19 mouse cellular contexts compared by ENCODE assay signal in the genomic region with DNA sequence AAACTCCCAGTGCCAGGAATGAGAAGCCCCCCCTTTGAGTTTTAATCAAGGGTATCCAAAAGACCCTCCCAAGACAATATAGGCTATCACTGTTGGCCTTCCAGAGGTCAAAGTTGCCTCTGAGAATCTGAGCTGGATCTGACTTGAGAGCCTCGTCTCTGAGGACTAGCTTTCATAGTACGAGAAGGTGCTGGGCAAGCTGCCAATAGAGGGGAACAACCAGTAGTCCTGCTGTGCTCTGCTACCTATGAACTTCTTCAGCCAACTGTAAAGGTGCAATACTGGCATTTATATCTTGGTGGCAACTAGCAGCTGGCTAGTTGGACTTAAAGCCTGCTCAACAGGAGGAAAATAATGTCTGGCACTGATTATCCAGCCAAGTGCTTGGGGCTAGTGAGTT.
DNase-seq lines count a peak whose midpoint lies in the region; ATAC-seq and TF ChIP-seq lines count a peak whose summit lies in the region.
"Had no signal": no experiment of that assay in that cellular context is flagged by ENCODE, and none has a peak within 500 bp of the region (broad histone marks: within the 10 kb centered on the region; RNA-seq: fewer than 3 reads in every experiment).

No protein-coding gene starts in this region.

- no peak for TF ChIP-seq CTCF in hindbrain, postnatal 0 days (IDR thresholded peaks at IDR 0.05; ENCODE audit: low read depth)
- no peak for TF ChIP-seq CTCF in midbrain, postnatal 0 days (IDR thresholded peaks at IDR 0.05)

- H3K27me3 ChIP-seq in hindbrain, postnatal 0 days (ENCODE audit: insufficient read depth, low read length) = no peaks in the 10 kb centered on the region
- H3K27me3 ChIP-seq in hindbrain, embryonic 12.5 days = no peaks in the 10 kb centered on the region
- no peaks in the 10 kb centered on the region for H3K27me3 ChIP-seq in midbrain, postnatal 0 days (ENCODE audit: insufficient read depth, low read length)
- no peaks in the 10 kb centered on the region for H3K27me3 ChIP-seq in midbrain, embryonic 16.5 days (ENCODE audit: control insufficient read depth, insufficient read depth, low read depth, low read length)
- H3K27me3 ChIP-seq: forebrain, embryonic 15.5 days; heart, embryonic 15.5 days; liver, embryonic 13.5 days; neural tube, embryonic 15.5 days had no signal

- no peak overlapping the region for H3K27ac ChIP-seq in hindbrain, postnatal 0 days
- H3K27ac ChIP-seq in hindbrain, embryonic 12.5 days = no peak overlapping the region
- no peak overlapping the region for H3K27ac ChIP-seq in midbrain, postnatal 0 days (ENCODE audit: low read depth, low read length)
- no peak overlapping the region for H3K27ac ChIP-seq in midbrain, embryonic 16.5 days (ENCODE audit: low read length)
- H3K27ac ChIP-seq: forebrain, embryonic 15.5 days; gastrocnemius, adult 2 months; heart, embryonic 15.5 days; hindbrain, embryonic 14.5 days; limb, embryonic 10.5 days; liver, embryonic 13.5 days; neural tube, embryonic 15.5 days had no signal

- 14% methylated on average over 2 of the region's 2 CpGs for WGBS in hindbrain, postnatal 0 days
- 38% methylated on average over 2 of the region's 2 CpGs for WGBS in hindbrain, embryonic 12.5 days
- 23% methylated on average over 2 of the region's 2 CpGs for WGBS in midbrain, postnatal 0 days
- 47% methylated on average over 2 of the region's 2 CpGs for WGBS in midbrain, embryonic 16.5 days

- DNase-seq in hindbrain, postnatal 0 days (ENCODE audit: low spot score) = peak; percentile 9
- peak; percentile 22 for DNase-seq in midbrain, postnatal 0 days (ENCODE audit: low spot score)
- DNase-seq in kidney, postnatal 10 days = peak; percentile 44
- DNase-seq in frontal cortex, postnatal 10 days (ENCODE audit: low spot score in 2 of 2) = no peak
- DNase-seq in layer of hippocampus, adult 8-10 months (ENCODE audit: low spot score in 2 of 2) = no peak
- DNase-seq: cerebellum, adult 18-20 months; gastrocnemius, adult 2 months; heart, adult 11 months; layer of hippocampus, postnatal 36 days; liver, embryonic 13.5 days; lung, postnatal 10 days had no signal

- H3K4me2 ChIP-seq in hindbrain, postnatal 0 days (ENCODE audit: low read depth, low read length) = no peak overlapping the region
- no peak overlapping the region for H3K4me2 ChIP-seq in hindbrain, embryonic 12.5 days (replicated peaks)
- no peak overlapping the region for H3K4me2 ChIP-seq in midbrain, postnatal 0 days (ENCODE audit: low read depth, low read length, poor library complexity, severe bottlenecking)
- no peak overlapping the region for H3K4me2 ChIP-seq in midbrain, embryonic 16.5 days (ENCODE audit: low read length)
- H3K4me2 ChIP-seq: forebrain, embryonic 15.5 days; heart, embryonic 15.5 days; hindbrain, embryonic 14.5 days; liver, embryonic 13.5 days; neural tube, embryonic 15.5 days had no signal

- no peak overlapping the region for H3K9ac ChIP-seq in hindbrain, postnatal 0 days (replicated peaks; ENCODE audit: low read length)
- no peak overlapping the region for H3K9ac ChIP-seq in hindbrain, embryonic 12.5 days
- H3K9ac ChIP-seq in midbrain, postnatal 0 days (replicated peaks; ENCODE audit: low read length, poor library complexity, severe bottlenecking) = no peak overlapping the region
- H3K9ac ChIP-seq in midbrain, embryonic 16.5 days (ENCODE audit: low read depth, low read length) = no peak overlapping the region
- H3K9ac ChIP-seq: forebrain, embryonic 15.5 days; heart, embryonic 15.5 days; hindbrain, embryonic 14.5 days; liver, embryonic 13.5 days; neural tube, embryonic 15.5 days had no signal

- H3K4me3 ChIP-seq in hindbrain, postnatal 0 days (ENCODE audit: low read length) = no peak overlapping the region
- H3K4me3 ChIP-seq in hindbrain, embryonic 12.5 days = no peak overlapping the region
- no peak overlapping the region for H3K4me3 ChIP-seq in midbrain, postnatal 0 days (ENCODE audit: low read depth, low read length)
- H3K4me3 ChIP-seq in midbrain, embryonic 16.5 days (ENCODE audit: low read depth, low read length) = no peak overlapping the region
- H3K4me3 ChIP-seq: forebrain, embryonic 15.5 days; gastrocnemius, adult 2 months; heart, embryonic 15.5 days; limb, embryonic 10.5 days; liver, embryonic 13.5 days; neural tube, embryonic 15.5 days had no signal

- ATAC-seq in hindbrain, postnatal 0 days = no peak
- no peak for ATAC-seq in hindbrain, embryonic 12.5 days (ENCODE audit: low FRiP score)
- no peak for ATAC-seq in midbrain, postnatal 0 days (ENCODE audit: low FRiP score)
- no peak for ATAC-seq in midbrain, embryonic 16.5 days
- ATAC-seq: CD4-positive, CD25-positive, alpha-beta regulatory T cell, adult 4 months; forebrain, embryonic 15.5 days had no signal

- H3K36me3 ChIP-seq in hindbrain, postnatal 0 days (ENCODE audit: insufficient read depth, low read length) = no peaks in the 10 kb centered on the region
- no peaks in the 10 kb centered on the region for H3K36me3 ChIP-seq in hindbrain, embryonic 12.5 days
- H3K36me3 ChIP-seq in midbrain, postnatal 0 days (ENCODE audit: insufficient read depth, low read length) = no peaks in the 10 kb centered on the region
- H3K36me3 ChIP-seq in midbrain, embryonic 16.5 days (ENCODE audit: control insufficient read depth, insufficient read depth, low read length) = no peaks in the 10 kb centered on the region
- H3K36me3 ChIP-seq: forebrain, embryonic 15.5 days; heart, embryonic 15.5 days; limb, embryonic 10.5 days; liver, embryonic 13.5 days; neural tube, embryonic 15.5 days had no signal

- peaks cover 5% of the 10 kb centered on the region; the same call in 1 of the 2 replicates for H3K4me1 ChIP-seq in hindbrain, postnatal 0 days (ENCODE audit: insufficient read depth, low read length)
- no peaks in the 10 kb centered on the region for H3K4me1 ChIP-seq in hindbrain, embryonic 12.5 days
- no peaks in the 10 kb centered on the region for H3K4me1 ChIP-seq in midbrain, postnatal 0 days (ENCODE audit: insufficient read depth, low read length)
- H3K4me1 ChIP-seq in midbrain, embryonic 16.5 days (ENCODE audit: control insufficient read depth, insufficient read depth, low read length) = no peaks in the 10 kb centered on the region
- H3K4me1 ChIP-seq: heart, embryonic 15.5 days; liver, embryonic 13.5 days; neural tube, embryonic 15.5 days had no signal

- H3K9me3 ChIP-seq in hindbrain, postnatal 0 days (ENCODE audit: low read length) = no peaks in the 10 kb centered on the region
- no peaks in the 10 kb centered on the region for H3K9me3 ChIP-seq in hindbrain, embryonic 12.5 days (replicated peaks)
- H3K9me3 ChIP-seq in midbrain, postnatal 0 days (ENCODE audit: low read length) = no peaks in the 10 kb centered on the region
- no peaks in the 10 kb centered on the region for H3K9me3 ChIP-seq in midbrain, embryonic 16.5 days (replicated peaks; ENCODE audit: control insufficient read depth, low read length, poor library complexity, severe bottlenecking)
- H3K9me3 ChIP-seq: forebrain, embryonic 15.5 days; heart, embryonic 15.5 days; limb, embryonic 10.5 days; liver, embryonic 13.5 days; neural tube, embryonic 15.5 days had no signal

Comparison
In these comparisons a context has a peak if more than half of its experiments do, and no peak if none do; other contexts are left out.
1. DNase-seq: peak in hindbrain, postnatal 0 days (single experiment), midbrain, postnatal 0 days (single experiment) and kidney, postnatal 10 days (single experiment); none in frontal cortex, postnatal 10 days (0 of 2) and layer of hippocampus, adult 8-10 months (0 of 2).